Mouse (Mus musculus) midbrain, embryonic 16.5 days (tissue): ENCODE results near the gene Pex26. TPM values are rescaled to one million over a fixed set of nuclear protein-coding genes. Genes with fewer than 3 reads are reported as not detected.

Experiments used
- polyA plus RNA-seq: library from polyadenylated mRNA; unstranded; fragments of >200 nt; fragmentation: Nextera tagmentation; extraction: Ambion mirVana; gene quantifications from 2 replicates; pipeline ENCODE4 v1.2.1, GENCODE M21; 2015

The Pex26 gene
- polyA plus RNA-seq, 1 experiment from 2014 or later: 18.6 TPM

Other genes with a start within 250 kb of the Pex26 start
- 37.0 and 43.2 TPM in 2 replicates for gene Mical3, start 52.7 kb upstream of the Pex26 start, polyA plus RNA-seq
- gene Tuba8, start 27.0 kb downstream of the Pex26 start, polyA plus RNA-seq: 1.2 and 1.3 TPM in 2 replicates
- gene Usp18, start 62.2 kb downstream of the Pex26 start, polyA plus RNA-seq: 1.5 and 1.6 TPM in 2 replicates
- 35.3 and 39.9 TPM in 2 replicates for gene Slc6a13, start 116.6 kb downstream of the Pex26 start, polyA plus RNA-seq
- gene Slc6a12, start 159.4 kb downstream of the Pex26 start, polyA plus RNA-seq: 1.6 and 1.7 TPM in 2 replicates